In the genomic region with DNA sequence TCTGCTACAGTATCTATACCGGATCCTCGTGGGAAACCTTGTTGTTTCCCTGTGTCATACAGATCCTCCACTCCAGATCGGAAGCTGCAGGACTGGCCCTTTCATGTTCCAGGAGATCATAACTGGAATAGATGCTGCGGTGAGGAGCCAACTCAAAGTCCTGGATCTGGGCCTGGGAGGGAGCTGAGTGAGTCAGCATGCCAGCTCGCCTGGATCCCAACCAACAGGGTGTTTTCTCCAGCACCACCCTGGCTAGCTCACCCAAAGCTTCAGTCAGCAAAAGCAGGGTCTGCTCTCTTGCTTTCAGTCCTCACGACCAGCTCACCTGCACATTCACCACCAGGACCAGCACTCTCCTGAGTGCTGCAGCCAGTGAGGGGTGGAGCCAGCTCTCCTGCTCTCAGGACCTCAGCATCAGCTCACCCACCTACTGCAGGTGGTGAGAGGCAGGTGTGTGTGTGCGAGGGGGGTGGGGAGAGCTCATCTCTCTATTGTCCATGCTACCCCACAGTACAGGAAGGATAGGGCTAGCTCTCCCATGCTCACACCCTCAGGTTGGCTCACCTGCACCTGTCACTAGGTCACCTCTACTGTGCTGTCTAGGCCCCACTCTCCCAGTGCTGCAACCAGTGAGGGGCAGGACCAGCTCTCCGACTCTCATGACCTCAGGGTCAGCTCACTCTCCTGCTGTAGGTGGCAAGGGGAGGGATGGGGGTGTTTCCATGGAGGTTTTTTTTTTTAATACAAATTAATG, we compare ENCODE assay signal across 9 mouse cellular contexts. TPM values are rescaled to one million over a fixed set of nuclear protein-coding genes. Genes with fewer than 3 reads are reported as not detected.
DNase-seq lines count a peak whose midpoint lies in the region; ATAC-seq and TF ChIP-seq lines count a peak whose summit lies in the region.
"Had no signal": no experiment of that assay in that cellular context is flagged by ENCODE, and none has a peak within 500 bp of the region (broad histone marks: within the 10 kb centered on the region; RNA-seq: fewer than 3 reads in every experiment).

No protein-coding gene starts in this region.

- peaks cover 5% of the 10 kb centered on the region for H3K4me1 ChIP-seq in cerebellum, adult 2 months (ENCODE audit: control insufficient read depth, insufficient read depth, low read length)
- no peaks in the 10 kb centered on the region for H3K4me1 ChIP-seq in lung, adult 2 months (ENCODE audit: control insufficient read depth, insufficient read depth, low read length)
- H3K4me1 ChIP-seq: stomach, embryonic 15.5 days had no signal

- H3K27ac ChIP-seq in left cerebral cortex, adult 2 months, result peak overlapping the region; percentile 66
- no peak overlapping the region for H3K27ac ChIP-seq in cerebellum, adult 2 months (ENCODE audit: insufficient read depth, low read length)
- H3K27ac ChIP-seq: heart, embryonic 15.5 days; stomach, embryonic 15.5 days had no signal

- no peak overlapping the region for H3K4me3 ChIP-seq in left cerebral cortex, adult 2 months
- H3K4me3 ChIP-seq in cerebellum, adult 2 months (replicated peaks; ENCODE audit: insufficient read depth, low read depth, low read length), result no peak overlapping the region
- H3K4me3 ChIP-seq in lung, adult 2 months (replicated peaks; ENCODE audit: extremely low read depth, low read depth, low read length), result no peak overlapping the region
- H3K4me3 ChIP-seq: heart, embryonic 15.5 days; stomach, embryonic 15.5 days had no signal

- DNase-seq in left cerebral cortex, adult 2 months (ENCODE audit: extremely low spot score in 1 of 2, low spot score in 2 of 2), result peak; percentile 49 to 74
- no peak for DNase-seq in left cerebral cortex, postnatal 4 days
- DNase-seq in cerebellum, adult 2 months, result peak; percentile 72 to 85
- DNase-seq in heart, postnatal 10 days, result peak; percentile 74 to 75
- DNase-seq in right cerebral cortex, postnatal 4 days, result peak; percentile 44
- DNase-seq in lung, adult 2 months, result no peak

- no peak for ATAC-seq in megakaryocyte progenitor cell, adult 5-6 weeks (replicated peaks; ENCODE audit: poor library complexity)

- H3K27me3 ChIP-seq in cerebellum, adult 2 months (ENCODE audit: control insufficient read depth, insufficient read depth, low read length), result no peaks in the 10 kb centered on the region
- H3K27me3 ChIP-seq: heart, embryonic 15.5 days; stomach, embryonic 15.5 days had no signal

- intact Hi-C loops in left cerebral cortex, adult 2 months (cut with DNase I), result loop anchor here (10.0 kb wide), 1 partner anchor 130 kb away; no protein-coding TSS in a partner anchor
- intact Hi-C loops in left cerebral cortex, postnatal 4 days (cut with DNase I), result no loop called here
- intact Hi-C loops in heart, postnatal 10 days (cut with DNase I), result loop anchor here (5.0 kb wide), 1 partner anchor 63 kb away; no protein-coding TSS in a partner anchor

- 29% methylated on average over 8 of the region's 8 CpGs for WGBS in cerebellum, adult 2 months
- 73% methylated on average over 8 of the region's 8 CpGs for WGBS in lung, adult 2 months

- TF ChIP-seq CTCF in left cerebral cortex, adult 2 months (IDR thresholded peaks at IDR 0.05), result no peak
- TF ChIP-seq CTCF in cerebellum, adult 2 months (IDR thresholded peaks at IDR 0.05; ENCODE audit: borderline replicate concordance, insufficient read depth, low read depth, low read length), result no peak
- no peak for TF ChIP-seq CTCF in lung, adult 2 months (IDR thresholded peaks at IDR 0.05; ENCODE audit: insufficient read depth, low read length)

- no peak for TF ChIP-seq POLR2A in cerebellum, adult 2 months (IDR thresholded peaks at IDR 0.05; ENCODE audit: borderline replicate concordance, insufficient read depth, low read length)
- TF ChIP-seq POLR2A in lung, adult 2 months (IDR thresholded peaks at IDR 0.05; ENCODE audit: borderline replicate concordance, extremely low read depth, low read depth, low read length), result no peak

RNA-seq across cellular contexts. Expression of gene Atp6v0a4, which starts 10.6 kb away (rescaled TPM):
- 1 to 10 TPM; 2.0 to 2.3 TPM for total RNA-seq in left cerebral cortex, adult 2 months (2021)
- total RNA-seq in left cerebral cortex, postnatal 4 days (2021), result 1 to 10 TPM; 3.0 to 3.2 TPM
- polyA plus RNA-seq in cerebellum, adult 2 months (2012; rRNA removed), result 0.19 and 0.25 TPM in 2 replicates
- total RNA-seq in heart, postnatal 10 days (2021), result 1 to 10 TPM; 3.5 to 5.1 TPM
- not detected in 2 replicates for total RNA-seq in megakaryocyte progenitor cell, adult 5-6 weeks (2015)
- not detected in 2 replicates for total RNA-seq in megakaryocyte progenitor cell, adult 5-6 weeks (2017)
- 6.2 and 12.1 TPM in 2 replicates for polyA plus RNA-seq in lung, adult 2 months (2012; rRNA removed)

RNA-seq across cellular contexts. Expression of gene Tmem213, which starts 25.9 kb away (rescaled TPM):
- total RNA-seq in left cerebral cortex, adult 2 months (2021), result not detected
- total RNA-seq in left cerebral cortex, postnatal 4 days (2021), result not detected
- polyA plus RNA-seq in cerebellum, adult 2 months (2012; rRNA removed), result not detected in 2 replicates
- not detected for total RNA-seq in heart, postnatal 10 days (2021)
- not detected in 2 replicates for total RNA-seq in megakaryocyte progenitor cell, adult 5-6 weeks (2015)
- total RNA-seq in megakaryocyte progenitor cell, adult 5-6 weeks (2017), result not detected in 2 replicates
- 2.6 and 3.0 TPM in 2 replicates for polyA plus RNA-seq in lung, adult 2 months (2012; rRNA removed)

Comparison
In these comparisons a context has a peak if more than half of its experiments do, and no peak if none do; other contexts are left out.
1. DNase-seq: peak in left cerebral cortex, adult 2 months (2 of 2), cerebellum, adult 2 months (2 of 2), heart, postnatal 10 days (2 of 2) and right cerebral cortex, postnatal 4 days (single experiment); none in left cerebral cortex, postnatal 4 days (single experiment) and lung, adult 2 months (single experiment).